Comparison of ENCODE assay signal across 10 mouse cellular contexts in genomic region chr7:44814423-44814822, GRCm38 (mm10). TPM values are rescaled to one million over a fixed set of nuclear protein-coding genes. Genes with fewer than 3 reads are reported as not detected.
DNase-seq lines count a peak whose midpoint lies in the region; ATAC-seq and TF ChIP-seq lines count a peak whose summit lies in the region.
"Had no signal": no experiment of that assay in that cellular context is flagged by ENCODE, and none has a peak within 500 bp of the region (broad histone marks: within the 10 kb centered on the region; RNA-seq: fewer than 3 reads in every experiment).

No protein-coding gene starts in this region.

- WGBS in embryonic facial prominence, embryonic 10.5 days, result 92% methylated on average over 4 of the region's 4 CpGs
- 79% methylated on average over 4 of the region's 4 CpGs for WGBS in liver, embryonic 14.5 days (ENCODE audit: insufficient replicate concordance)

- intact Hi-C loops in gastrocnemius, adult 2 months (cut with DNase I), result loop anchor here (10.0 kb wide), 1 partner anchor 170 kb away; no protein-coding TSS in a partner anchor

- TF ChIP-seq CTCF in gastrocnemius, adult 2 months (IDR thresholded peaks at IDR 0.05), result no peak
- no peak for TF ChIP-seq CTCF in liver, embryonic 14.5 days (IDR thresholded peaks at IDR 0.05; ENCODE audit: low read depth)

- no peak for DNase-seq in gastrocnemius, adult 2 months
- no peak for DNase-seq in gastrocnemius, adult 18-20 months (ENCODE audit: low spot score)
- DNase-seq in embryonic facial prominence, embryonic 10.5 days (ENCODE audit: low spot score), result no peak
- no peak for DNase-seq in liver, embryonic 14.5 days (ENCODE audit: low read depth in 3 of 3, low spot score in 3 of 3)
- DNase-seq in right cerebral cortex, adult 18-20 months, result no peak
- DNase-seq: retina, postnatal 1 day had no signal

- H3K36me3 ChIP-seq in megakaryocyte, embryonic 14.5 days (replicated peaks; ENCODE audit: low read length), result peaks cover 55% of the 10 kb centered on the region
- peaks cover 57% of the 10 kb centered on the region for H3K36me3 ChIP-seq in embryonic facial prominence, embryonic 10.5 days (replicated peaks)
- peaks cover 4% of the 10 kb centered on the region; the same call in 1 of the 2 replicates for H3K36me3 ChIP-seq in liver, embryonic 14.5 days (replicated peaks; ENCODE audit: control insufficient read depth, insufficient read depth, low read depth)

- peaks cover 59% of the 10 kb centered on the region for H3K4me1 ChIP-seq in megakaryocyte, embryonic 14.5 days
- peaks cover 35% of the 10 kb centered on the region for H3K4me1 ChIP-seq in embryonic facial prominence, embryonic 10.5 days
- peaks cover 21 to 28% of the 10 kb centered on the region in 2 experiments for H3K4me1 ChIP-seq in liver, embryonic 14.5 days (replicated peaks; ENCODE audit: control insufficient read depth in 2 of 2, insufficient read depth in 2 of 2, low read length in 1 of 2)

- TF ChIP-seq EP300 in liver, embryonic 14.5 days (IDR thresholded peaks at IDR 0.05; ENCODE audit: low read depth), result no peak

- H3K27ac ChIP-seq in gastrocnemius, adult 2 months, result peak overlapping the region; percentile 99; the same call in 1 of the 2 replicates
- H3K27ac ChIP-seq in embryonic facial prominence, embryonic 10.5 days (replicated peaks), result 0 out of 2 replicates have a peak overlapping the region, but pooled peaks have one; percentile 99
- H3K27ac ChIP-seq in liver, embryonic 14.5 days, result no peak overlapping the region

- H3K9ac ChIP-seq in liver, embryonic 14.5 days (replicated peaks), result no peak overlapping the region
- H3K9ac ChIP-seq: limb, embryonic 15.5 days had no signal

- H3K27me3 ChIP-seq in megakaryocyte, embryonic 14.5 days (replicated peaks), result no peaks in the 10 kb centered on the region
- no peaks in the 10 kb centered on the region for H3K27me3 ChIP-seq in embryonic facial prominence, embryonic 10.5 days (replicated peaks; ENCODE audit: low read depth, poor library complexity, severe bottlenecking)
- no peaks in the 10 kb centered on the region for H3K27me3 ChIP-seq in liver, embryonic 14.5 days (ENCODE audit: control insufficient read depth, insufficient read depth, low read length)
- H3K27me3 ChIP-seq: limb, embryonic 15.5 days had no signal

- H3K4me3 ChIP-seq in gastrocnemius, adult 2 months, result peak overlapping the region; percentile 99
- peak overlapping the region; percentile 98 for H3K4me3 ChIP-seq in megakaryocyte, embryonic 14.5 days (replicated peaks)
- H3K4me3 ChIP-seq in embryonic facial prominence, embryonic 10.5 days, result peak overlapping the region; percentile 77; the same call in 1 of the 2 replicates
- no peak overlapping the region for H3K4me3 ChIP-seq in liver, embryonic 14.5 days (ENCODE audit: insufficient read depth in 1 of 2, low read depth in 2 of 2, low read length in 2 of 2)

- no peaks in the 10 kb centered on the region for H3K9me3 ChIP-seq in megakaryocyte, embryonic 14.5 days
- no peaks in the 10 kb centered on the region for H3K9me3 ChIP-seq in embryonic facial prominence, embryonic 10.5 days
- no peaks in the 10 kb centered on the region for H3K9me3 ChIP-seq in liver, embryonic 14.5 days (ENCODE audit: control insufficient read depth, low read length)
- H3K9me3 ChIP-seq: limb, embryonic 15.5 days had no signal

- H3K4me2 ChIP-seq in liver, embryonic 14.5 days (ENCODE audit: low read depth), result peak overlapping the region; percentile 84; the same call in 1 of the 2 replicates

- ATAC-seq in megakaryocyte, adult 5-6 weeks (ENCODE audit: poor library complexity, severe bottlenecking), result no peak
- ATAC-seq in liver, embryonic 14.5 days (ENCODE audit: insufficient read depth), result no peak
- ATAC-seq in CD4-positive, CD25-positive, alpha-beta regulatory T cell, adult 4 months, result no peak

RNA-seq across cellular contexts. Expression of gene Nup62, which starts 1.5 kb away (rescaled TPM):
- 10 to 100 TPM; 21.8 to 26.6 TPM for total RNA-seq in gastrocnemius, adult 2 months (2021)
- total RNA-seq in gastrocnemius, adult 18-20 months (2021), result 10 to 100 TPM; 20.1 to 25.2 TPM
- 59.4 and 135 TPM in 2 replicates for polyA plus RNA-seq in megakaryocyte, embryonic 14.5 days (2012; ENCODE audit: insufficient read depth, low replicate concordance)
- 25.3 and 28.5 TPM in 2 replicates for total RNA-seq in megakaryocyte, adult 5-6 weeks (2015)
- total RNA-seq in megakaryocyte, adult 5-6 weeks (2017), result 55.7 and 65.8 TPM in 2 replicates
- 169 and 173 TPM in 2 replicates for polyA plus RNA-seq in embryonic facial prominence, embryonic 10.5 days (2016; fragmentation: Nextera tagmentation; extraction: Ambion mirVana)
- 44.8 and 50.2 TPM in 2 replicates for polyA plus RNA-seq in liver, embryonic 14.5 days (2012; rRNA removed)
- 31.5 and 32.8 TPM in 2 replicates for polyA plus RNA-seq in liver, embryonic 14.5 days (2014; fragmentation: Nextera tagmentation; extraction: Ambion mirVana)
- polyA plus RNA-seq in CD4-positive, CD25-positive, alpha-beta regulatory T cell, adult 4 months (2017; shearing (Covaris generic)), result 10 to 100 TPM; 27.3 to 57.8 TPM

RNA-seq across cellular contexts. Expression of gene Il4i1, which starts 1.8 kb away (rescaled TPM):
- total RNA-seq in gastrocnemius, adult 2 months (2021), result 1 to 10 TPM; 1.6 to 3.3 TPM
- 1 to 10 TPM; 2.3 to 3.5 TPM for total RNA-seq in gastrocnemius, adult 18-20 months (2021)
- 3.0 and 3.6 TPM in 2 replicates for polyA plus RNA-seq in megakaryocyte, embryonic 14.5 days (2012; ENCODE audit: insufficient read depth, low replicate concordance)
- 0.38 and 1.9 TPM in 2 replicates for total RNA-seq in megakaryocyte, adult 5-6 weeks (2015)
- total RNA-seq in megakaryocyte, adult 5-6 weeks (2017), result 1.5 TPM in 1 of 2 replicates, not detected in the other
- polyA plus RNA-seq in embryonic facial prominence, embryonic 10.5 days (2016; fragmentation: Nextera tagmentation; extraction: Ambion mirVana), result 1.0 and 1.5 TPM in 2 replicates
- 0.36 and 0.40 TPM in 2 replicates for polyA plus RNA-seq in liver, embryonic 14.5 days (2012; rRNA removed)
- polyA plus RNA-seq in liver, embryonic 14.5 days (2014; fragmentation: Nextera tagmentation; extraction: Ambion mirVana), result 0.22 and 0.52 TPM in 2 replicates
- polyA plus RNA-seq in CD4-positive, CD25-positive, alpha-beta regulatory T cell, adult 4 months (2017; shearing (Covaris generic)), result 1 to 10 TPM; 1.9 to 3.6 TPM

RNA-seq across cellular contexts. Expression of gene Atf5, which starts 2.0 kb away (rescaled TPM):
- 100 to 1,000 TPM in 1 of 2 experiments, 10 to 100 TPM in 1; 74.7 to 115 TPM for total RNA-seq in gastrocnemius, adult 2 months (2021)
- 10 to 100 TPM; 62.4 to 99.0 TPM for total RNA-seq in gastrocnemius, adult 18-20 months (2021)
- 279 and 321 TPM in 2 replicates for polyA plus RNA-seq in megakaryocyte, embryonic 14.5 days (2012; ENCODE audit: insufficient read depth, low replicate concordance)
- total RNA-seq in megakaryocyte, adult 5-6 weeks (2015), result 2.1 and 2.6 TPM in 2 replicates
- total RNA-seq in megakaryocyte, adult 5-6 weeks (2017), result 1.9 and 5.3 TPM in 2 replicates
- polyA plus RNA-seq in embryonic facial prominence, embryonic 10.5 days (2016; fragmentation: Nextera tagmentation; extraction: Ambion mirVana), result 3.2 and 3.6 TPM in 2 replicates
- 33.8 and 36.4 TPM in 2 replicates for polyA plus RNA-seq in liver, embryonic 14.5 days (2012; rRNA removed)
- polyA plus RNA-seq in liver, embryonic 14.5 days (2014; fragmentation: Nextera tagmentation; extraction: Ambion mirVana), result 2.5 TPM in 2 replicates
- polyA plus RNA-seq in CD4-positive, CD25-positive, alpha-beta regulatory T cell, adult 4 months (2017; shearing (Covaris generic)), result under 1 TPM; 0.19 to 0.35 TPM

RNA-seq across cellular contexts. Expression of gene Akt1s1, which starts 34.4 kb away (rescaled TPM):
- 100 to 1,000 TPM; 128 to 137 TPM for total RNA-seq in gastrocnemius, adult 2 months (2021)
- 100 to 1,000 TPM; 130 to 144 TPM for total RNA-seq in gastrocnemius, adult 18-20 months (2021)
- 372 and 2,506 TPM in 2 replicates for polyA plus RNA-seq in megakaryocyte, embryonic 14.5 days (2012; ENCODE audit: insufficient read depth, low replicate concordance)
- 4.7 and 6.5 TPM in 2 replicates for total RNA-seq in megakaryocyte, adult 5-6 weeks (2015)
- total RNA-seq in megakaryocyte, adult 5-6 weeks (2017), result 8.0 and 9.6 TPM in 2 replicates
- 92.2 and 95.4 TPM in 2 replicates for polyA plus RNA-seq in embryonic facial prominence, embryonic 10.5 days (2016; fragmentation: Nextera tagmentation; extraction: Ambion mirVana)
- 25.8 and 36.4 TPM in 2 replicates for polyA plus RNA-seq in liver, embryonic 14.5 days (2012; rRNA removed)
- polyA plus RNA-seq in liver, embryonic 14.5 days (2014; fragmentation: Nextera tagmentation; extraction: Ambion mirVana), result 10.0 and 10.6 TPM in 2 replicates
- polyA plus RNA-seq in CD4-positive, CD25-positive, alpha-beta regulatory T cell, adult 4 months (2017; shearing (Covaris generic)), result 1 to 10 TPM; 1.2 to 3.1 TPM

RNA-seq across cellular contexts. Expression of gene Tbc1d17, which starts 34.5 kb away (rescaled TPM):
- total RNA-seq in gastrocnemius, adult 2 months (2021), result 10 to 100 TPM; 40.8 to 56.4 TPM
- 10 to 100 TPM; 46.8 to 61.0 TPM for total RNA-seq in gastrocnemius, adult 18-20 months (2021)
- 44.5 TPM in 2 replicates for polyA plus RNA-seq in megakaryocyte, embryonic 14.5 days (2012; ENCODE audit: insufficient read depth, low replicate concordance)
- total RNA-seq in megakaryocyte, adult 5-6 weeks (2015), result 12.5 and 17.6 TPM in 2 replicates
- total RNA-seq in megakaryocyte, adult 5-6 weeks (2017), result 13.0 and 14.8 TPM in 2 replicates
- 77.2 and 82.7 TPM in 2 replicates for polyA plus RNA-seq in embryonic facial prominence, embryonic 10.5 days (2016; fragmentation: Nextera tagmentation; extraction: Ambion mirVana)
- polyA plus RNA-seq in liver, embryonic 14.5 days (2012; rRNA removed), result 12.9 and 16.2 TPM in 2 replicates
- 18.3 and 20.2 TPM in 2 replicates for polyA plus RNA-seq in liver, embryonic 14.5 days (2014; fragmentation: Nextera tagmentation; extraction: Ambion mirVana)
- 10 to 100 TPM; 64.8 to 85.3 TPM for polyA plus RNA-seq in CD4-positive, CD25-positive, alpha-beta regulatory T cell, adult 4 months (2017; shearing (Covaris generic))

Comparison
In these comparisons a context has a peak if more than half of its experiments do, and no peak if none do; other contexts are left out.
1. H3K4me3 ChIP-seq: peak in gastrocnemius, adult 2 months (single experiment), megakaryocyte, embryonic 14.5 days (single experiment) and embryonic facial prominence, embryonic 10.5 days (single experiment); none in liver, embryonic 14.5 days (0 of 2).